Mouse (Mus musculus) liver, embryonic 16.5 days (tissue): ENCODE measurements at regions not wholly inside any gene's neighbourhood (a gene's known extent, or its start where the extent isn't known, plus 50 kb on each side); places are given as distances from the start of the nearest gene placed in this dataset.

Experiments
- ATAC-seq: fragments of 200-750 bp; cut with Nextera tagmentation; 2 replicates; pipeline ENCODE4 v1.8.0; 2017; ENCODE audit warnings: low read depth, mild to moderate bottlenecking, moderate number of reproducible peaks, moderate library complexity
- H3K27ac ChIP-seq: fragments of 300-500 bp; sonication (generic); 2 replicates; pipeline ENCODE4 v1.5.1; 2014; ENCODE audit warnings: mild to moderate bottlenecking, low read length
- H3K27me3 ChIP-seq: fragments of 300-500 bp; sonication (generic); 2 replicates; pipeline ENCODE4 v1.6.1; 2014; ENCODE audit warnings: low read depth, low read length, mixed read lengths; ENCODE audit not compliant: control insufficient read depth, insufficient read depth
- H3K36me3 ChIP-seq: fragments of 300-500 bp; sonication (generic); 2 replicates; pipeline ENCODE4 v1.6.1; 2014; ENCODE audit warnings: mild to moderate bottlenecking; ENCODE audit not compliant: control insufficient read depth, insufficient read depth
- H3K4me1 ChIP-seq: fragments of 300-500 bp; sonication (generic); 2 replicates; pipeline ENCODE4 v1.6.1; 2014; ENCODE audit warnings: low read depth, low read length, mixed read lengths; ENCODE audit not compliant: control insufficient read depth
- H3K4me2 ChIP-seq: fragments of 300-500 bp; sonication (generic); 2 replicates; pipeline ENCODE4 v1.6.1; 2014; ENCODE audit warnings: low read depth, low read length, mixed read lengths
- H3K4me3 ChIP-seq: fragments of 300-500 bp; sonication (generic); 2 replicates; pipeline ENCODE4 v1.5.1; 2014; ENCODE audit warnings: low read depth, mild to moderate bottlenecking, low read length
- H3K9ac ChIP-seq: fragments of 300-500 bp; sonication (generic); 2 replicates; pipeline ENCODE4 v1.6.1; 2014; ENCODE audit warnings: low read depth, low read length
- H3K9me3 ChIP-seq: fragments of 300-500 bp; sonication (generic); replicated peaks from 2 replicates; pipeline ENCODE4 v1.6.1; 2016; ENCODE audit warnings: low read length; ENCODE audit not compliant: control insufficient read depth
- WGBS: fragments of 180-500 bp; shearing (Covaris S2); extraction: QIAGEN DNeasy Blood & Tissue Kit; methylation state at CpG from one replicate; pipeline ENCODE4 v1.1.7; 2014; ENCODE audit not compliant: insufficient replicate concordance; 5-methylcytosine and 5-hydroxymethylcytosine counted together

DNA sequence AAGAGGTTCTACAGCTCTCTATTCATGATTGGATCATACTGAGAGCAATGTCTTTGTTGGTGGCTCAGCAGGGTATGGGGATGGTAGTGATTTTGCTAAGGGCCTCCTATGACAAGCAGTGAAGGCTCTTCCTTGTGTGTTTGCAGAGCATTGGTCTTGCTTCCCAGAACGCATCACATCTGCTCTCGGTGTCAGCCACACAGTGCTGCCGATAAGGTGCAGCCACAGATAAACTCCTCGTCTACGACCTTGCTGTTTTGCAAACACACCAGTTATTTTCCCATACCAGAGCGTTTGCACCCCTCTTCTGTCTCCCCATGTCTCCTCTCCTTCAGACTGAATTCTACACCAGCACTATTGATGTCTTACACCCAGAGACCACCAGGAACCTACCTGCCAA is 68.4 kb upstream of the Thpo start:
- no peaks in the 10 kb centered on the region for H3K27me3 ChIP-seq
- no peak for ATAC-seq
- no peak overlapping the region for H3K4me2 ChIP-seq
- WGBS: 21% methylated on average over 6 of the region's 6 CpGs
- no peak overlapping the region for H3K4me3 ChIP-seq
- H3K4me1 ChIP-seq: no peaks in the 10 kb centered on the region; the same call in 1 of the 2 replicates
- no peak overlapping the region for H3K9ac ChIP-seq
- no peaks in the 10 kb centered on the region for H3K36me3 ChIP-seq
- no peaks in the 10 kb centered on the region for H3K9me3 ChIP-seq
- no peak overlapping the region for H3K27ac ChIP-seq

GRCm38 (mm10) chr16:20800038-20800437 is 65.7 kb upstream of the Thpo start:
- Histone ChIP-seq H3K4me3 (no peak overlapping the region), H3K36me3 (no peaks in the 10 kb centered on the region), H3K9ac (no peak overlapping the region), H3K4me2 (no peak overlapping the region), H3K27ac (no peak overlapping the region), H3K4me1 (no peaks in the 10 kb centered on the region; the same call in 1 of the 2 replicates), H3K27me3 (no peaks in the 10 kb centered on the region), H3K9me3 (no peaks in the 10 kb centered on the region)
- WGBS: 73% methylated on average over 3 of the region's 3 CpGs
- ATAC-seq: no peak

GRCm38 (mm10) chr16:20798115-20798514 is 63.8 kb upstream of the Thpo start:
- Histone ChIP-seq H3K4me1 (no peaks in the 10 kb centered on the region), H3K4me2 (no peak overlapping the region), H3K4me3 (no peak overlapping the region), H3K27ac (no peak overlapping the region), H3K36me3 (no peaks in the 10 kb centered on the region), H3K9me3 (no peaks in the 10 kb centered on the region), H3K27me3 (no peaks in the 10 kb centered on the region), H3K9ac (no peak overlapping the region)
- WGBS: 49% methylated on average over 4 of the region's 4 CpGs
- no peak for ATAC-seq

DNA sequence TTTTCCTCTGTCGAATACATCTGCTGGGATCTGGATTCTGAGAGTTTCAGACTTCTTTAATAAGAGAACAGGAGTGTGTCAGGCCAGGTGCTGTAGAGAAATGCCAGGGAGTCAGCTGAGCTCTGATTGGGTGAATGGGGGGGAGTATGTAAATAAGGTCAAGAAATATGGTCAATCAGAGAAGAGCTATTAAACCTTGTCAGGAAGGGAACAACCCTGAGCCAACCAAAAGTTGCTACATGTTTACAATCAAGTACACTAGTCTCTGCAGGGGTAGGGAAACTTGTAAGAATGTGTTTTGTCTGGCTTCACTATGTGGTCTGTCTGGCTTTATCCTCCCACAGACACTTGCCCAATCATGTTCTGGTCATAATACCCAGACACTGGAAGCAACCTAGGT is 60.4 kb upstream of the Thpo start:
- Histone ChIP-seq H3K4me2 (no peak overlapping the region), H3K4me1 (no peaks in the 10 kb centered on the region), H3K4me3 (no peak overlapping the region), H3K36me3 (no peaks in the 10 kb centered on the region), H3K27ac (no peak overlapping the region), H3K9me3 (no peaks in the 10 kb centered on the region), H3K9ac (no peak overlapping the region), H3K27me3 (no peaks in the 10 kb centered on the region)
- ATAC-seq: no peak; the same call in 1 of the 2 replicates
- 43% methylated on average over 1 of the region's 1 CpGs for WGBS
